34 mouse cellular contexts compared by ENCODE assay signal in the genomic region with DNA sequence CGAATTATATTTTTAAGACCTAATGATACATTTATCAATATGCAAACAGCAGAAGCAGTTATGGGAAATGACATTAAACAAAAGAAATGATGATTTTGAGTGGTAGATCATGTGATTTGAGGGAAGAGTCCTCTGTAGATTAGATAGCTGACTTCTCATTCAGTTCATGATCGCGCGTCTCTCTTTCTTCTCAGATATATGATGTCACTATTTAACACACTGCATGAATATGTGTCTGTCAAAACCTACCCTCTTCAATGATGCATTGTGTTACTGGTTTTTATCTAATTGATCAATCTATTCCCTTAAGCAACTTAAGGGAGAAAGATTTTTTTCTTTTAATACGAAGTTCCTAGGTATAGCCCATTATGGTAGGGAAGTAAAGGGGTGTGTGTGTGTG.
"Had no signal": no experiment of that assay in that cellular context is flagged by ENCODE, and none has a peak within 500 bp of the region (broad histone marks: within the 10 kb centered on the region; RNA-seq: fewer than 3 reads in every experiment).

No protein-coding gene starts in this region.

- H3K9me3 ChIP-seq: heart, embryonic 12.5 days; heart, embryonic 13.5 days; heart, embryonic 15.5 days; hindbrain, embryonic 10.5 days; hindbrain, embryonic 12.5 days; hindbrain, embryonic 13.5 days; hindbrain, embryonic 15.5 days; intestine, embryonic 15.5 days; kidney, embryonic 15.5 days had no signal

- H3K27ac ChIP-seq: heart, embryonic 13.5 days; heart, embryonic 15.5 days; hindbrain, embryonic 10.5 days; hindbrain, embryonic 12.5 days; hindbrain, embryonic 13.5 days; hindbrain, embryonic 14.5 days; hindbrain, embryonic 15.5 days; hindbrain, postnatal 0 days; intestine, embryonic 15.5 days; kidney, embryonic 15.5 days; kidney, postnatal 0 days; layer of hippocampus, adult 2 months; left cerebral cortex, adult 2 months had no signal

- ATAC-seq: hindbrain, embryonic 16.5 days; hindbrain, postnatal 0 days; inflammation-experienced regulatory T-cells, adult 6 months; intestine, embryonic 15.5 days; intestine, embryonic 16.5 days; intestine, postnatal 0 days had no signal

- H3K4me2 ChIP-seq: heart, embryonic 12.5 days; heart, embryonic 13.5 days; heart, embryonic 15.5 days; hindbrain, embryonic 12.5 days; hindbrain, embryonic 13.5 days; hindbrain, embryonic 14.5 days; hindbrain, embryonic 15.5 days; intestine, embryonic 15.5 days; kidney, embryonic 15.5 days had no signal

- H3K36me3 ChIP-seq: heart, embryonic 12.5 days; heart, embryonic 13.5 days; heart, embryonic 15.5 days; hindbrain, embryonic 10.5 days; hindbrain, embryonic 12.5 days; hindbrain, embryonic 13.5 days; hindbrain, embryonic 15.5 days; intestine, embryonic 15.5 days; kidney, embryonic 15.5 days had no signal

- H3K4me1 ChIP-seq: heart, embryonic 12.5 days; heart, embryonic 13.5 days; heart, embryonic 15.5 days; hindbrain, embryonic 10.5 days; hindbrain, embryonic 12.5 days; hindbrain, embryonic 15.5 days; intestine, embryonic 15.5 days; kidney, embryonic 15.5 days had no signal

- DNase-seq: heart, postnatal 10 days; heart, postnatal 14 days; heart, postnatal 36 days; heart, postnatal 4 days; kidney, adult 11 months; kidney, adult 18-20 months; kidney, adult 2 months; kidney, adult 8-10 months; kidney, adult 9 months; kidney, postnatal 10 days; kidney, postnatal 14 days; kidney, postnatal 25 days; kidney, postnatal 36 days; kidney, postnatal 4 days; layer of hippocampus, adult 9-11 months; layer of hippocampus, postnatal 36 days had no signal

- H3K27me3 ChIP-seq: heart, embryonic 12.5 days; heart, embryonic 13.5 days; heart, embryonic 15.5 days; hindbrain, embryonic 12.5 days; hindbrain, embryonic 13.5 days; hindbrain, embryonic 15.5 days; intestine, embryonic 15.5 days; kidney, embryonic 15.5 days had no signal

- H3K4me3 ChIP-seq: heart, embryonic 12.5 days; heart, embryonic 13.5 days; heart, embryonic 15.5 days; hindbrain, embryonic 10.5 days; hindbrain, embryonic 12.5 days; hindbrain, embryonic 13.5 days; hindbrain, embryonic 15.5 days; intestine, embryonic 15.5 days; kidney, embryonic 15.5 days; layer of hippocampus, adult 2 months; left cerebral cortex, adult 2 months had no signal

- H3K9ac ChIP-seq: heart, embryonic 12.5 days; heart, embryonic 13.5 days; heart, embryonic 15.5 days; hindbrain, embryonic 12.5 days; hindbrain, embryonic 13.5 days; hindbrain, embryonic 14.5 days; hindbrain, embryonic 15.5 days; intestine, embryonic 15.5 days; kidney, embryonic 15.5 days had no signal
